Mouse (Mus musculus): ENCODE results near the gene Creg2. TPM values are rescaled to one million over a fixed set of nuclear protein-coding genes. Genes with fewer than 3 reads are reported as not detected.

Creg2 gene
- polyA plus RNA-seq, 1 experiment = 0.10 TPM

GRCm38 (mm10) chr1:39618524-39618923 is 32.8 kb downstream of the Creg2 start:
- Histone ChIP-seq H3K27me3 (ENCODE audit: control insufficient read depth, insufficient read depth, low read length) (0 out of 2 replicates have a peak, but pooled peaks cover 2% of the 10 kb centered on the region), H3K36me3 (ENCODE audit: control insufficient read depth, insufficient read depth, low read length) (no peaks in the 10 kb centered on the region), H3K27ac (ENCODE audit: insufficient read depth, low read depth, low read length) (no peak overlapping the region), H3K4me3 (ENCODE audit: low read depth, low read length) (no peak overlapping the region), H3K4me1 (ENCODE audit: control insufficient read depth, insufficient read depth, insufficient read length, low read length) (no peaks in the 10 kb centered on the region; the same call in 1 of the 2 replicates)
- TF ChIP-seq CTCF (IDR thresholded peaks at IDR 0.05; ENCODE audit: extremely low read depth, insufficient read length, insufficient replicate concordance, low read depth, low read length) = no peak
- no peak for TF ChIP-seq POLR2A (IDR thresholded peaks at IDR 0.05; ENCODE audit: low read depth, low read length)
- WGBS = 25% methylated on average over 8 of the region's 8 CpGs

GRCm38 (mm10) chr1:39615526-39615925 is 35.7 kb downstream of the Creg2 start:
- Histone ChIP-seq H3K36me3 (ENCODE audit: control insufficient read depth, insufficient read depth, low read length) (no peaks in the 10 kb centered on the region), H3K4me1 (ENCODE audit: control insufficient read depth, insufficient read depth, insufficient read length, low read length) (no peaks in the 10 kb centered on the region; the same call in 1 of the 2 replicates), H3K27me3 (ENCODE audit: control insufficient read depth, insufficient read depth, low read length) (0 out of 2 replicates have a peak, but pooled peaks cover 2% of the 10 kb centered on the region), H3K27ac (ENCODE audit: insufficient read depth, low read depth, low read length) (no peak overlapping the region), H3K4me3 (ENCODE audit: low read depth, low read length) (no peak overlapping the region)
- no peak for TF ChIP-seq CTCF (IDR thresholded peaks at IDR 0.05; ENCODE audit: extremely low read depth, insufficient read length, insufficient replicate concordance, low read depth, low read length)
- TF ChIP-seq POLR2A (IDR thresholded peaks at IDR 0.05; ENCODE audit: low read depth, low read length) = no peak
- WGBS = 81% methylated on average over 6 of the region's 6 CpGs

DNA sequence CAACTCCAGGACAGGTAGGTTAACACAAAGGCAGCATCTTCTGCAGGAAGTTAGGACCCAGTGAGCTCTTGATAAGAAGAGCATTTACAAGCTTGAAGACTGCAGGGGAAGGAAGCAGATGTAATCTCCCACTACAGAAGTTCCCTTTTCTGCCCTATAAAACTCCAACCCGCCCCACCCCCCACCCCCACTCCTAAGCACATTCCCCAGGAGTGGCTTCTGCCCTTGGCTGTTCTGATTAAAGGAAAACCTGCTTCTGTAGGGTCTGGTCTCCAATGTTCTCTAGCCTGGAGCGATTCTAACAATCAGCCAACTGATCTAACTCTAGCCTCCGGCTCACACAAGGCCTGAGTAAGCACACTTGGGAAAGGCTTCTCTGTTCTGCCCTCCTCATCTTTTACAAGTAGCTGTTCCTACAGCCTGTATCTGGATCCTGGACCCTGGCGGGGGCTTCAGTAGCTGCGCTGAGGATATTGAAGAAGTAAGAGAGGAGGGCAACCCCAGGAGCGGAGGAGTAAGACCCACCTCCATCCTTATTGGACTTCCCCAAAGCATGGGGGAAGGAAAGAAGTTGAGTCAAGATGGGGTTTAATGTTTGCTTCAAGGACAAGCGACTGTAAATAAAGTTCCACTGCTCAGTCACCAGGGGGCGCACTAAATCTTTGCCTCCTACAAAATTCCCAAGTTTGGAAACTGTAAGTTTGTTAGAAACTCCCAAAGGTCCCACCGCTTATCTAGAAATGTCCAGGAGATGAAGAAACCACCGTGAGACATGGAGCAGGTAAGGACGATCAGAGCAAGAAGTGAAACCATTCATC is 36.6 kb downstream of the Creg2 start:
- 19% methylated on average over 11 of the region's 11 CpGs for WGBS
- Histone ChIP-seq H3K27ac (ENCODE audit: insufficient read depth, low read depth, low read length) (peak overlapping the region; percentile 66; the same call in 1 of the 2 replicates), H3K27me3 (ENCODE audit: control insufficient read depth, insufficient read depth, low read length) (0 out of 2 replicates have a peak, but pooled peaks cover 2% of the 10 kb centered on the region), H3K36me3 (ENCODE audit: control insufficient read depth, insufficient read depth, low read length) (no peaks in the 10 kb centered on the region), H3K4me1 (ENCODE audit: control insufficient read depth, insufficient read depth, insufficient read length, low read length) (no peaks in the 10 kb centered on the region; the same call in 1 of the 2 replicates), H3K4me3 (ENCODE audit: low read depth, low read length) (no peak overlapping the region)
- TF ChIP-seq POLR2A (IDR thresholded peaks at IDR 0.05; ENCODE audit: low read depth, low read length) (no peak), CTCF (IDR thresholded peaks at IDR 0.05; ENCODE audit: extremely low read depth, insufficient read length, insufficient replicate concordance, low read depth, low read length) (no peak)

- Histone ChIP-seq H3K36me3 (ENCODE audit: control insufficient read depth, insufficient read depth, low read length) (no peaks in the 10 kb centered on the region), H3K4me3 (ENCODE audit: low read depth, low read length) (no peak overlapping the region), H3K4me1 (ENCODE audit: control insufficient read depth, insufficient read depth, insufficient read length, low read length) (peaks cover 4% of the 10 kb centered on the region; the same call in 1 of the 2 replicates), H3K27ac (ENCODE audit: insufficient read depth, low read depth, low read length) (no peak overlapping the region), H3K27me3 (ENCODE audit: control insufficient read depth, insufficient read depth, low read length) (0 out of 2 replicates have a peak, but pooled peaks cover 2% of the 10 kb centered on the region)
- 95% methylated on average over 3 of the region's 3 CpGs for WGBS
- TF ChIP-seq CTCF (IDR thresholded peaks at IDR 0.05; ENCODE audit: extremely low read depth, insufficient read length, insufficient replicate concordance, low read depth, low read length) (no peak), POLR2A (IDR thresholded peaks at IDR 0.05; ENCODE audit: low read depth, low read length) (no peak)
Observed at GRCm38 (mm10) chr1:39613061-39613460, 38.2 kb downstream of the Creg2 start.

GRCm38 (mm10) chr1:39612491-39612890 is 38.8 kb downstream of the Creg2 start:
- Histone ChIP-seq H3K4me3 (ENCODE audit: low read depth, low read length) (no peak overlapping the region), H3K36me3 (ENCODE audit: control insufficient read depth, insufficient read depth, low read length) (no peaks in the 10 kb centered on the region), H3K4me1 (ENCODE audit: control insufficient read depth, insufficient read depth, insufficient read length, low read length) (peaks cover 4% of the 10 kb centered on the region; the same call in 1 of the 2 replicates), H3K27ac (ENCODE audit: insufficient read depth, low read depth, low read length) (no peak overlapping the region), H3K27me3 (ENCODE audit: control insufficient read depth, insufficient read depth, low read length) (0 out of 2 replicates have a peak, but pooled peaks cover 2% of the 10 kb centered on the region)
- WGBS = 86% methylated on average over 5 of the region's 5 CpGs
- no peak for TF ChIP-seq POLR2A (IDR thresholded peaks at IDR 0.05; ENCODE audit: low read depth, low read length)
- no peak for TF ChIP-seq CTCF (IDR thresholded peaks at IDR 0.05; ENCODE audit: extremely low read depth, insufficient read length, insufficient replicate concordance, low read depth, low read length)

GRCm38 (mm10) chr1:39608534-39608933 is 42.7 kb downstream of the Creg2 start:
- H3K27me3 ChIP-seq (ENCODE audit: control insufficient read depth, insufficient read depth, low read length) = no peaks in the 10 kb centered on the region
- H3K36me3 ChIP-seq (ENCODE audit: control insufficient read depth, insufficient read depth, low read length) = no peaks in the 10 kb centered on the region
- WGBS = 7% methylated on average over 8 of the region's 8 CpGs

GRCm38 (mm10) chr1:39602477-39602876 is 48.8 kb downstream of the Creg2 start:
- Histone ChIP-seq H3K27ac (ENCODE audit: insufficient read depth, low read depth, low read length) (no peak overlapping the region), H3K36me3 (ENCODE audit: control insufficient read depth, insufficient read depth, low read length) (no peaks in the 10 kb centered on the region), H3K4me3 (ENCODE audit: low read depth, low read length) (no peak overlapping the region), H3K27me3 (ENCODE audit: control insufficient read depth, insufficient read depth, low read length) (no peaks in the 10 kb centered on the region), H3K4me1 (ENCODE audit: control insufficient read depth, insufficient read depth, insufficient read length, low read length) (no peaks in the 10 kb centered on the region)
- no peak for TF ChIP-seq POLR2A (IDR thresholded peaks at IDR 0.05; ENCODE audit: low read depth, low read length)
- no peak for TF ChIP-seq CTCF (IDR thresholded peaks at IDR 0.05; ENCODE audit: extremely low read depth, insufficient read length, insufficient replicate concordance, low read depth, low read length)
- 93% methylated on average over 3 of the region's 3 CpGs for WGBS

More at GRCm38 (mm10) chr1:39608534-39608933, 42.7 kb downstream of the Creg2 start:
- no peak for TF ChIP-seq POLR2A (IDR thresholded peaks at IDR 0.05; ENCODE audit: low read depth, low read length)
- Histone ChIP-seq H3K4me3 (ENCODE audit: low read depth, low read length) (no peak overlapping the region), H3K27ac (ENCODE audit: insufficient read depth, low read depth, low read length) (peak overlapping the region; percentile 71), H3K4me1 (ENCODE audit: control insufficient read depth, insufficient read depth, insufficient read length, low read length) (peaks cover 4% of the 10 kb centered on the region; the same call in 1 of the 2 replicates)

Measured in small intestine, adult 2 months (tissue).